Mouse (Mus musculus): ENCODE measurements around the gene Atp9a.

Atp9a gene

DNA sequence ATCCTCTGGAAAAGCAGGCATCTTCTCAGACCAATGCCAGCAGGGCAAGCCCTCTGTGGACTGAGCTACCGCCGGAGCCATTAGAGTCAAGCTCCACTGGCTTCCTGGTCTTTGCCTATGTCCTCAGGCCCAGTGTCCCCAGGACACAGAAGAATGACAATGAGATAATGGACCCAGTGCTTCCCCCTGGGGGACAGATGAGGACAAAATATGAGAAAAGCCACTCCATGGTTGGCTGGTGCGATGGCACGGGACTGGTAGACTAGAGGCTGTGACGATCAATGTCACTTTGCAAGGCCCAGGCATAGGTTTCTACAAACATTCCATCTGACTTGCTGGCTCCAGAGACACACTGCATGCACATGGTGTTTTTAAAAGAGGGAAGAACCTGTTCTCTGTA is 149.2 kb downstream of the Atp9a start:
- DNase-seq, result no peak

DNA sequence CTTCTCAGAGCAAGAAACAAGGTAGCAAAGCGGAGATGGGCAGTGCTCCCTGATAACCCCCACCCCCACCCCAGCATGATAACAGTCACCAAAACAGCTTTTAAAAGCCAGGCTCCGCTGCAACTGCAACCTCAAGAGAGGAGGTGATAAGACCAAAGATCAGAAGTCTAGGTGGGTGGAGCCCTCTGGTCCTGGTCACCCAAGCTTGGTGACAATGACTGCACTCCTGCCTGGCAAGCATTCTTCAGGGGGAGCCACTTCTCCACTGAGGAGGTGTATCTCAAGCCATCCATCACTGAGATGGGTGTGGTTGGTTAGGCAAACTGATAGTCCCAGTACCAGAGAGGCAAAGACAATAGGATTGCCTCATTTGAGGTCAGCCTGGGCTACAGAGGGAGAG is 151.1 kb downstream of the Atp9a start:
- DNase-seq, result no peak

DNA sequence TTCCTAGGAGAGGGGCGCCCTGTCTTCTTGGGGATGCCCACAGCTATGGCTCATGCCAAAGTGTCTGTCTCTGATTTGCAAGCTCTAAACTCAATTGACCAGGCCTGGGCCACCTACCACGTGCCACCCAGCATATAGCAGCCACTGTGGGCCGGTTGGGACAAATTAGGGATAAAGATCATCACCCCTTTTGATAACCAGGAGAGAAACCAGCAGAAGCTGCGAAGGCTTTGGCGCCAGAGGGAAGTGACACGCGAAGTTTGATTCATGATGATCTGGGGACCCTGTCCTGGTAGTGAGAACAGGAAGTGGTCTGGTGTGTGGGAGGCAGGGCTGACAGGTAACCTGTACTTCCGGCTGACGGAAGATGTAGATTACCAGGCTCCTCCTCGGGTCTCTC is 151.7 kb downstream of the Atp9a start:
- no peak for DNase-seq

GRCm38 (mm10) chr2:168590168-168590551 is 152.0 kb downstream of the Atp9a start:
- DNase-seq, result no peak

DNA sequence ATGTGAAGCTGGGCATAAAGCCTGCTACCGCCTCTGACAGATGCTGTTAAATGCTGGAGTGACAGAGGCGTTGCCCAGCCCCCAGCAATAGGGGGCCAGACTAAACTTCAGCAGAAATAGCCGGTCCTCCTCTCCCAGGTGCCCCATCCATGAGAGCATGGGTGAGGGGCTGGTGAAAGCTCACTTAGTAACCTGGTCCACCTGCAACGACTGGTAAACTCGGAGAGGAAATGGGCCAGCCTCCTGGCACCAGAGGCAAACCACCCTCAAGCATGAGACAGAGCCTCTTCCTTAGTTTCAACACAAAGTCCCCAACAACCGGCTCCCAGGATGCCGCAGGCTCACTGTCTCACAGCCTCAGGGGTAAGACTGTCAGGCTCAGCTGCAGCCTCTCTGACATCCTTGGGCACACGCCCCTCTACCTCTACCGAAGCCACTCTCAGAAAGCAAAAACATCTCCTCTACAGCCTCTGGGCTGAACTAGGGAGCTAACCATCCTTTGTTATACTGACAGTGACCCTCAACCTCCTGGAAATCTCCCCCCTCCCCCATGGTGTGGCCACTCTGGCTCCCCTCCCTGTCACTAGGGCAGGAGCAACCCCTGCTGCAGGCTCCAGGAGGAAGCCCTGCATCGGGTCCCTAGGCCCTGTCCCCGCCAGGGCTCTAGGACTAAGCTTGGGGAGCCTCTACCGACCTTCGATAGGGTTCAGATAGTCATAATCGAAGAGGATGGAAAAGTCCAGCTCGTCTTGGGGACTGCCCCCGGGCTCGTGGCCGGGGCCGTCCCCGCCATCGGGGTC is 152.6 kb downstream of the Atp9a start:
- no peak for DNase-seq

- no peak for DNase-seq
Observed at GRCm38 (mm10) chr2:168588591-168589367, 153.4 kb downstream of the Atp9a start.

DNA sequence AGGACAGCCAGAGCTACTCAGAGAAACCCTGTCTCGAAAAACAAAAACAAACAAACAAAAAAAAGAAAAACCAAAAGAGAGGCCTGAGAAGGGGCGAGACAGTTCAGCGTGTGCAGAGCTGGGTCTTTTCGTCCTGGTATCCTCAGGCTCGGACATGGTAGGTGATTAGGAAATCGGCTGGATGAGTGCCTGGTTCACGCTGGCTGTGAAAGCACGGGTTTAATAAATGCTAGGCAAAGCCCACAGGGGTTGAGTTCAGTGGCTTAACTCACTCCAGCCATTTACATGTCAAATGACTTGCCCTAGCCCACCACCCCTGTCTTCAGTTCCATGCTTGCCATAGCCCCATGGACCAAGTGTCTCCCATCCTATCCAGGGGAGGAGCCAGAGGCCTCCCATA is 155.1 kb downstream of the Atp9a start:
- DNase-seq, result no peak

DNA sequence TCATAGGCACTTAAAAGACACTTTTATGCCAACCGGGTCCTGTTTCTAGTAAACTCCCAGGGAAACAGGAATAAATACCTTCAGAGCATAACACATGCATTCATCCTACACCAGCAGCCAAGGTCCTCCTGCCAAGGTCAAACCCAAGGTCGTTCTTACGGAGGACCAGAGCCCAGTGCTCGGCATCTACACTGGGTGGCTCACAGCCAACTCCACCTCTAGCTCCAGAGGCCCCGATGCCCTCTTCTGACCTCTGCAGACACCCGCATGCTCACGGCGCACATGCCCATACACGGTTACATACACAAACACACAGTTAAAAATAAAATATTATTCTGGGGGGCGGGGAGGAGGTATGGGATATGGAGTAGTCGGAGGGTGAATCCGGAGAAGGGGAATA is 155.7 kb downstream of the Atp9a start:
- no peak for DNase-seq

- DNase-seq, result peak; percentile 94
Observed at GRCm38 (mm10) chr2:168584857-168585256, 157.4 kb downstream of the Atp9a start.

All from cerebellum, adult 9-10 months (tissue).